Mouse (Mus musculus) kidney, adult 2 months (tissue): ENCODE measurements around the gene Rad50. TPM values are rescaled to one million over a fixed set of nuclear protein-coding genes. Genes with fewer than 3 reads are reported as not detected.

Source experiments
- DNase-seq: peaks from one replicate; pipeline ENCODE4 v3.0.0; 2021
- H3K27ac ChIP-seq: fragments of 200-500 bp; 2 replicates; pipeline ENCODE4 v1.5.1; 2012; ENCODE audit warnings: low read depth, low read length, control low read depth, inconsistent platforms; ENCODE audit not compliant: insufficient read depth
- H3K27me3 ChIP-seq: fragments of 200-500 bp; replicated peaks from 2 replicates; pipeline ENCODE4 v1.6.1; 2012; ENCODE audit warnings: mild to moderate bottlenecking, moderate library complexity, low read length, inconsistent platforms; ENCODE audit not compliant: control insufficient read depth, insufficient read depth
- H3K36me3 ChIP-seq: fragments of 200-500 bp; 2 replicates; pipeline ENCODE4 v1.6.1; 2012; ENCODE audit warnings: mild to moderate bottlenecking, moderate library complexity, low read length, inconsistent platforms; ENCODE audit not compliant: control insufficient read depth, insufficient read depth
- H3K4me1 ChIP-seq: fragments of 200-500 bp; 2 replicates; pipeline ENCODE4 v1.6.1; 2011; ENCODE audit warnings: low read length; ENCODE audit not compliant: control insufficient read depth, insufficient read depth
- H3K4me3 ChIP-seq: fragments of 200-500 bp; 2 replicates; pipeline ENCODE4 v1.5.1; 2011; ENCODE audit warnings: mild to moderate bottlenecking, low read depth, low read length, control low read depth; ENCODE audit not compliant: insufficient read depth
- CTCF ChIP-seq: fragments of 200-500 bp; conservative IDR thresholded peaks from 2 replicates; pipeline ENCODE4 v1.5.1; 2011; ENCODE audit warnings: low read depth, mild to moderate bottlenecking, control low read depth, low read length, moderate library complexity, mixed read lengths; ENCODE audit not compliant: insufficient read depth, insufficient read length
- POLR2A ChIP-seq: fragments of 200-500 bp; IDR thresholded peaks from one replicate; pipeline ENCODE4 v1.6.1; 2011; ENCODE audit warnings: low read depth, low read length, control low read depth
- WGBS: fragments of 180-500 bp; shearing (Covaris S2); methylation state at CpG from one replicate; pipeline ENCODE4 v1.1.7; 2018; 5-methylcytosine and 5-hydroxymethylcytosine counted together
- polyA plus RNA-seq: library from polyadenylated mRNA; depleted of rRNA; stranded (reverse); fragments of >200 nt; gene quantifications from 2 replicates; pipeline ENCODE4 v1.2.3, GENCODE M21; 2012; rRNA removed

Rad50 gene
- polyA plus RNA-seq, 1 experiment: 4.0 TPM

DNA sequence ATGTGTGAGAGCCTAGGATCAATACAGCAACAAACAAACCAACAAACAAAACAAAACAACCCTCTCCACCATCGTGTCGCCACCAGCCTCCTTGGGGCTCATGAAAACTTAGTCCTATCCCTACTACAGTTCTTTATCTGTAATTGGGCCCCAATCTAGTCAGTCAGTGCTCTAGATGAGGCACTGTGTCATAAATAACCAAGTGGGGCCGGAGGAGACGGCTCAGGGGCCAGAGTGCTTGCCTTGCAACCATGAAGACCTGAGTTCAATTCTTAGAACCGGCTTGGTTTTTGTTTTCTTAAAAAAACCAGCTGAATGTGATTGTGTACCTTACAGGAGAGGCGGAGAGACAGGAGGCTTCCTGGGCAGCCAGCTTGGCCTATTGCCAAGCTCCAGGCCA, 91.9 kb downstream of the Rad50 start:
- H3K27me3 ChIP-seq: no peaks in the 10 kb centered on the region
- H3K27ac ChIP-seq: no peak overlapping the region
- H3K4me1 ChIP-seq: no peaks in the 10 kb centered on the region
- H3K4me3 ChIP-seq: no peak overlapping the region
- TF ChIP-seq POLR2A: no peak
- TF ChIP-seq CTCF: no peak
- H3K36me3 ChIP-seq: no peaks in the 10 kb centered on the region
- DNase-seq: no peak
- WGBS: 75% methylated on average over 6 of the region's 6 CpGs

GRCm38 (mm10) chr11:53609672-53610071, 97.4 kb downstream of the Rad50 start:
- Histone ChIP-seq H3K27me3 (no peaks in the 10 kb centered on the region), H3K4me3 (no peak overlapping the region), H3K36me3 (no peaks in the 10 kb centered on the region), H3K27ac (no peak overlapping the region), H3K4me1 (no peaks in the 10 kb centered on the region)
- no peak for TF ChIP-seq POLR2A
- no peak for TF ChIP-seq CTCF
- DNase-seq: no peak
- 84% methylated on average over 3 of the region's 3 CpGs for WGBS

GRCm38 (mm10) chr11:53609231-53609630, 97.9 kb downstream of the Rad50 start:
- no peaks in the 10 kb centered on the region for H3K27me3 ChIP-seq
- WGBS: 66% methylated on average over 6 of the region's 6 CpGs
- TF ChIP-seq POLR2A: no peak
- TF ChIP-seq CTCF: no peak
- DNase-seq: no peak
- H3K27ac ChIP-seq: no peak overlapping the region
- H3K4me1 ChIP-seq: no peaks in the 10 kb centered on the region
- H3K36me3 ChIP-seq: no peaks in the 10 kb centered on the region
- H3K4me3 ChIP-seq: no peak overlapping the region

GRCm38 (mm10) chr11:53605609-53606008, 101.5 kb downstream of the Rad50 start:
- no peak for TF ChIP-seq POLR2A
- no peak for TF ChIP-seq CTCF

DNA sequence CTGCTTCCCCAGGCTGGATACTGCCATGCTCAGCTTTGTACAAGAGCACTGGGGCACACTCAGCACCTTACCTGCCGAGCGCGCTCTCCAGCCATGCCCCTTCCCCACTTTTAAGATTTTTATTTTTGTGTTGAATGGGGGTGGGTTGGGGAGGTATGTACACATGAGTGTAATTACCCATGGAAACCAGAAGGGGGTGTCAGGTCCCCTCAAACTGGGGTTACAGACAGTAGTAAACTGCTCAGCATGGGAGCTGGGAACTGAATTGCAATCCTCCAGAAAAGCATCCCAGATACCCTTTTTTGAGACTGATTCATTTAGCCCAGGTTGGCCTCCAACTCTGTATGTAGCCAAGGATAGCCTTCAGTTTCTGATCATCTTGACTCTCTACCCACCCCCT, 102.1 kb downstream of the Rad50 start:
- TF ChIP-seq CTCF (no peak), POLR2A (no peak)
- no peak overlapping the region for H3K27ac ChIP-seq
- H3K4me3 ChIP-seq: no peak overlapping the region
- H3K4me1 ChIP-seq: no peaks in the 10 kb centered on the region
- no peaks in the 10 kb centered on the region; the same call in 1 of the 2 replicates for H3K36me3 ChIP-seq
- H3K27me3 ChIP-seq: no peaks in the 10 kb centered on the region
- 98% methylated on average over 3 of the region's 3 CpGs for WGBS
- DNase-seq: no peak

More at GRCm38 (mm10) chr11:53605609-53606008, 101.5 kb downstream of the Rad50 start:
- Histone ChIP-seq H3K27me3 (no peaks in the 10 kb centered on the region), H3K36me3 (no peaks in the 10 kb centered on the region; the same call in 1 of the 2 replicates), H3K27ac (no peak overlapping the region), H3K4me1 (no peaks in the 10 kb centered on the region), H3K4me3 (no peak overlapping the region)
- 27% methylated on average over 12 of the region's 12 CpGs for WGBS
- no peak for DNase-seq

Other genes with a start within 250 kb of the Rad50 start
- not detected in 2 replicates for gene Gm9837, start 236.8 kb downstream of the Rad50 start, polyA plus RNA-seq
- gene Gm9945, start 227.2 kb downstream of the Rad50 start, polyA plus RNA-seq: not detected in 2 replicates
- 0.84 and 1.8 TPM in 2 replicates for gene Sowaha, start 227.0 kb downstream of the Rad50 start, polyA plus RNA-seq
- gene Sept8, start 188.1 kb downstream of the Rad50 start, polyA plus RNA-seq: 15.6 and 16.3 TPM in 2 replicates
- 7.4 and 7.5 TPM in 2 replicates for gene Kif3a, start 139.9 kb downstream of the Rad50 start, polyA plus RNA-seq
- not detected in 2 replicates for gene Il4, start 88.7 kb downstream of the Rad50 start, polyA plus RNA-seq
- gene Il13, start 72.6 kb downstream of the Rad50 start, polyA plus RNA-seq: not detected in 2 replicates
- gene Il5, start 13.5 kb upstream of the Rad50 start, polyA plus RNA-seq: 0.08 TPM in 1 of 2 replicates, not detected in the other
- gene Irf1, start 62.7 kb upstream of the Rad50 start, polyA plus RNA-seq: 31.5 and 35.5 TPM in 2 replicates
- 0.91 and 1.1 TPM in 2 replicates for gene Gm17334, start 65.9 kb upstream of the Rad50 start, polyA plus RNA-seq
- gene Gm12216, start 151.9 kb upstream of the Rad50 start, polyA plus RNA-seq: 5.4 and 5.8 TPM in 2 replicates
- 188 and 195 TPM in 2 replicates for gene Slc22a5, start 184.3 kb upstream of the Rad50 start, polyA plus RNA-seq